Mouse (Mus musculus): ENCODE data around the gene Qrsl1. TPM values are rescaled to one million over a fixed set of nuclear protein-coding genes. Genes with fewer than 3 reads are reported as not detected.

The Qrsl1 gene
- polyA plus RNA-seq, 1 experiment, result 0.04 TPM

DNA sequence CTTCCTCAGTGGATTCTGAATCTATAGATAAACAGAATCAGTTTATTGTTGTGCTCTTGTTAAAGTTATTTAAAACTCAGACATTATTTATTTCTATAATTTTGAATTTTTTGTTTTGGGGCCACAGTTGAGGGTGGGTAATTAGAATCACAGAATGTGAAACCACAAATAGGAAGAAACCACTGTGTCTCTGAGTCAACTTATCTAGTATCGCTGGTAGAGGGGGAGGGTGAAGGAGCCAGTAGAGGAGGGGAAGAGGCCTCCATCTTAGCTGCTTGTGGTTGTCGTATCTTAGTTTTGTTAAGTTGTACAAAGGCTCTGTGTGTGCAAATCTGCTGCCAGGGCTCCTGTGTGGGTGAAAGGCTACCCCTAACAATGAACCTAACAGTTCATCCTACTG lies 15.2 kb upstream of the Qrsl1 start:
- Histone ChIP-seq H3K27me3 (ENCODE audit: control insufficient read depth) (no peaks in the 10 kb centered on the region), H3K4me1 (ENCODE audit: control insufficient read depth) (peaks cover 19% of the 10 kb centered on the region), H3K36me3 (ENCODE audit: control insufficient read depth) (peaks cover 53% of the 10 kb centered on the region), H3K4me3 (replicated peaks) (no peak overlapping the region), H3K9me3 (ENCODE audit: control insufficient read depth, low read length) (no peaks in the 10 kb centered on the region)
- TF ChIP-seq GATA1 (IDR thresholded peaks at IDR 0.05; ENCODE audit: low read length) (no peak), TAL1 (IDR thresholded peaks at IDR 0.05; ENCODE audit: low read length) (no peak)

GRCm38 (mm10) chr10:43916181-43916580 lies 14.6 kb upstream of the Qrsl1 start:
- peaks cover 22% of the 10 kb centered on the region for H3K4me1 ChIP-seq (ENCODE audit: control insufficient read depth)
- H3K9me3 ChIP-seq (ENCODE audit: control insufficient read depth, low read length), result no peaks in the 10 kb centered on the region
- no peak overlapping the region for H3K4me3 ChIP-seq (replicated peaks)
- peaks cover 54% of the 10 kb centered on the region for H3K36me3 ChIP-seq (ENCODE audit: control insufficient read depth)
- H3K27me3 ChIP-seq (ENCODE audit: control insufficient read depth), result no peaks in the 10 kb centered on the region
- no peak for TF ChIP-seq TAL1 (IDR thresholded peaks at IDR 0.05; ENCODE audit: low read length)
- TF ChIP-seq GATA1 (IDR thresholded peaks at IDR 0.05; ENCODE audit: low read length), result no peak

DNA sequence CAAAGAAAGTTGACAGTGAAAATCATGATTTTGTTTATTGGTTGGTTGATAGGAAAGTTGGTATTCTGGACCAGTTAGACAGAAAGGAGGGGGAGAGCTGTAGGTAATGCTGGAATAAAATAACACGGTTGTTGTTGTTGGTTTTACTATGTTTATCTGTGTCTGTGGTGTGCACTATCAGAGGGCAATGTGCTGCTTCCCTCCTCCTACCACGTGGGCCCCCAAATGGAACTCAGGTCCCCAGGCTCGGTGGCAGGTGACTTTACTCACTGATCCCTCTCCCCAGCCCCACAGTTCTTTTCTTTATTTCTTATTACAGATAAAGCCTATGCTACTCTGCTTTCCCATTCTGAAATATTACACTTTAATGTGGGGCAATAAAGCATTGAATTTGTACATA lies 10.7 kb upstream of the Qrsl1 start:
- no peaks in the 10 kb centered on the region for H3K27me3 ChIP-seq (ENCODE audit: control insufficient read depth)
- no peak overlapping the region for H3K4me3 ChIP-seq (replicated peaks)
- no peaks in the 10 kb centered on the region for H3K9me3 ChIP-seq (ENCODE audit: control insufficient read depth, low read length)
- no peak for TF ChIP-seq TAL1 (IDR thresholded peaks at IDR 0.05; ENCODE audit: low read length)
- TF ChIP-seq GATA1 (IDR thresholded peaks at IDR 0.05; ENCODE audit: low read length), result no peak
- peaks cover 20% of the 10 kb centered on the region for H3K4me1 ChIP-seq (ENCODE audit: control insufficient read depth)
- peaks cover 64% of the 10 kb centered on the region for H3K36me3 ChIP-seq (ENCODE audit: control insufficient read depth)

- Histone ChIP-seq H3K9me3 (ENCODE audit: control insufficient read depth, low read length) (no peaks in the 10 kb centered on the region), H3K4me3 (replicated peaks) (no peak overlapping the region), H3K36me3 (ENCODE audit: control insufficient read depth) (peaks cover 57% of the 10 kb centered on the region), H3K27me3 (ENCODE audit: control insufficient read depth) (no peaks in the 10 kb centered on the region), H3K4me1 (ENCODE audit: control insufficient read depth) (peaks cover 18% of the 10 kb centered on the region)
- no peak for TF ChIP-seq TAL1 (IDR thresholded peaks at IDR 0.05; ENCODE audit: low read length)
- TF ChIP-seq GATA1 (IDR thresholded peaks at IDR 0.05; ENCODE audit: low read length), result no peak
Observed at GRCm38 (mm10) chr10:43910873-43911142, 9.3 kb upstream of the Qrsl1 start.

DNA sequence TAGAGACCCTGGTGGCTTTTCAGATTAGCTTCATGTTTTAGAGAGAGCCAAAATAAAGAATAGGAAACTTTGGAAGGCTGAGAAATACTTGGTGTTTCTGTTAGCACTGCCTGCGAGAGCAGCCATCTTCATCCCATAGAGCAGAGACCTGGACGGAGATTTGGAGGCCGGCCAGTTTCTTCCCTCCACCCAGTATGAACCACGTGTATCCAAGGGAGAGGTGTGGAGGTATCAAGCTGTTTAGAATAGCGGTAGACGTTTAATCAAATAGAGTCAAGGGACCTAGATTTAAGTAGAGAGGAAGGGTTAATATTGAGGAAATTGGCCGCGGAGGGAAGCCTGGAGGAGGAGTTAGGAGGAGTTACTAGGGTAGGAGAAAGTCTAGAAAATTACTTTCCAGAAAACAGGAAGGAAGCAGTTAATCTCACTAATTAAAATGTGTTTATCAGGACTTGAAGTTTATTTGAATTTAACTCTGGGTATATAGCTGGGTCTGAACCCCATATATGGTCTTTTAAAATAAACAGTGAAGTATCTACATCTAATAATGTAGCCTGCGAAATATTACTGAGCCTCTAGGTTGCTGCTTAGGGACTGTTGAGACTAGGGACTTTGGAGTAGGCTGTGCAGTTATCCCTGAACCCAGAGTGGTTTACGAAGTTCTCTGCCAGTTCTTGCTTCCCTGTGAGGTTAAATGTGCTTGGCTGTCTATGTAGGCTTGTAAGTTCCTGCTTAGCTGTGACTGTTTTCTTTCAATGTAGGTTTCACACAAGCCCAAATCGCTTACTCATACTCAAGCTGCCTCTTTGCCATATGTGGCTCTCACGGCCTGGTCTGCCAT lies 8.7 kb upstream of the Qrsl1 start:
- Histone ChIP-seq H3K9me3 (ENCODE audit: control insufficient read depth, low read length) (no peaks in the 10 kb centered on the region), H3K36me3 (ENCODE audit: control insufficient read depth) (peaks cover 52% of the 10 kb centered on the region), H3K4me3 (replicated peaks) (no peak overlapping the region), H3K4me1 (ENCODE audit: control insufficient read depth) (peaks cover 18% of the 10 kb centered on the region), H3K27me3 (ENCODE audit: control insufficient read depth) (no peaks in the 10 kb centered on the region)
- TF ChIP-seq TAL1 (IDR thresholded peaks at IDR 0.05; ENCODE audit: low read length), result no peak
- no peak for TF ChIP-seq GATA1 (IDR thresholded peaks at IDR 0.05; ENCODE audit: low read length)

GRCm38 (mm10) chr10:43904569-43904968 lies 3.0 kb upstream of the Qrsl1 start:
- Histone ChIP-seq H3K9me3 (ENCODE audit: control insufficient read depth, low read length) (no peaks in the 10 kb centered on the region), H3K27me3 (ENCODE audit: control insufficient read depth) (no peaks in the 10 kb centered on the region), H3K4me1 (ENCODE audit: control insufficient read depth) (peaks cover 26% of the 10 kb centered on the region), H3K4me3 (replicated peaks) (no peak overlapping the region), H3K36me3 (ENCODE audit: control insufficient read depth) (peaks cover 17% of the 10 kb centered on the region)
- no peak for TF ChIP-seq GATA1 (IDR thresholded peaks at IDR 0.05; ENCODE audit: low read length)
- no peak for TF ChIP-seq TAL1 (IDR thresholded peaks at IDR 0.05; ENCODE audit: low read length)

DNA sequence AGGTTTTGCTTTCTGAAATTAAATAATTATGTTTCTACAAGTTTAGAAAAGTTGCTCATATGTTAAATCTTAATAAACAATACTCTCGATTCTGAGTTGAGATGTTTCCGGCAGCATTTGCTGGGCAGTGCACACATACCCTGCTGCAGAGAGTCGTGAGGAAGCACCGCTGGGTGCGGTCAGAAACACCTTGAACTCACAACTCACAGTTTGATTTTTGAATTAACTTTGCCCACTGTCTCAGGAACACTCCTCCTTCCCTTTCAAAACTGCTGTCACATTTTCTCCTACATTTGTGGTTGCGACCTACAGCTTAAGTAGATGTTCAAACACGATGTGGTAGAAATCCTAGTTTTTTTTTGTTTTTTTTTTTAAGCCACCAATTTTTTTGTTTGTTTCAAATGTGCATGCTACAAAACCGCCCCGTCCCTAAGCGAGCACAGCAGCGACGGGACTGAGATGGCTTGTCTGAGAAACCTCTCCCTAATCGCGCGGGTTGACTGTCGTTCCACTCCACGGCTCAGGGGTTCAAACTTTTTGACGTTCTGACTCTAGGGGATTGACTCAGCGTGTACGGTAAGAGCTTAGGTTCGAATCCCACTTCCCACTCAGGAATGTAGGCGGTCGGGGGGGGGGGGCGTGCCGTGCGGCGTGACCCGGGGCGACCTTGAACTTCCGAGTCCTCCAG lies 518 bp downstream of the Qrsl1 start:
- Histone ChIP-seq H3K27me3 (ENCODE audit: control insufficient read depth) (no peaks in the 10 kb centered on the region), H3K36me3 (ENCODE audit: control insufficient read depth) (peaks cover 2% of the 10 kb centered on the region), H3K9me3 (ENCODE audit: control insufficient read depth, low read length) (no peaks in the 10 kb centered on the region), H3K4me3 (replicated peaks) (peak overlapping the region; percentile 87), H3K4me1 (ENCODE audit: control insufficient read depth) (peaks cover 26% of the 10 kb centered on the region)
- TF ChIP-seq GATA1 (IDR thresholded peaks at IDR 0.05; ENCODE audit: low read length) (no peak), TAL1 (IDR thresholded peaks at IDR 0.05; ENCODE audit: low read length) (no peak)

GRCm38 (mm10) chr10:43898276-43898675 lies 3.3 kb downstream of the Qrsl1 start:
- Histone ChIP-seq H3K4me1 (ENCODE audit: control insufficient read depth) (peaks cover 23% of the 10 kb centered on the region), H3K4me3 (replicated peaks) (no peak overlapping the region), H3K36me3 (ENCODE audit: control insufficient read depth) (peaks cover 12% of the 10 kb centered on the region), H3K9me3 (ENCODE audit: control insufficient read depth, low read length) (no peaks in the 10 kb centered on the region), H3K27me3 (ENCODE audit: control insufficient read depth) (no peaks in the 10 kb centered on the region)
- no peak for TF ChIP-seq GATA1 (IDR thresholded peaks at IDR 0.05; ENCODE audit: low read length)
- no peak for TF ChIP-seq TAL1 (IDR thresholded peaks at IDR 0.05; ENCODE audit: low read length)

GRCm38 (mm10) chr10:43896065-43896464 lies 5.5 kb downstream of the Qrsl1 start:
- peaks cover 9% of the 10 kb centered on the region for H3K4me1 ChIP-seq (ENCODE audit: control insufficient read depth)
- no peaks in the 10 kb centered on the region for H3K9me3 ChIP-seq (ENCODE audit: control insufficient read depth, low read length)
- no peaks in the 10 kb centered on the region for H3K27me3 ChIP-seq (ENCODE audit: control insufficient read depth)
- no peak overlapping the region for H3K4me3 ChIP-seq (replicated peaks)
- TF ChIP-seq GATA1 (IDR thresholded peaks at IDR 0.05; ENCODE audit: low read length) (no peak), TAL1 (IDR thresholded peaks at IDR 0.05; ENCODE audit: low read length) (no peak)
- peaks cover 21% of the 10 kb centered on the region for H3K36me3 ChIP-seq (ENCODE audit: control insufficient read depth)

Data from erythroblast, embryonic 14.5 days (primary cell).